Mouse (Mus musculus) Patski (cell line): ENCODE results near the gene Shisa5. TPM values are rescaled to one million over a fixed set of nuclear protein-coding genes. Genes with fewer than 3 reads are reported as not detected.

Experiments
- ATAC-seq: fragments of 100-300 bp; one replicate; pipeline ENCODE4 v1.8.0; 2021
- CTCF ChIA-PET: fragments of 350-600 bp; sonication (Branson Sonifier 250); formaldehyde crosslinking; loops from one replicate; lab custom pipeline; 2022; ENCODE audit warnings: inconsistent platforms; lab: Charles Lee
- POLR2A ChIA-PET: fragments of 350-600 bp; sonication (Branson Sonifier 250); formaldehyde crosslinking; loops from one replicate; lab custom pipeline; 2022; ENCODE audit warnings: antibody characterized with exemption, inconsistent platforms; lab: Charles Lee
- DNase-seq: peaks from one replicate; pipeline ENCODE4 v3.0.0-alpha.2; 2011; ENCODE audit warnings: low read depth, low spot score
- H3K27me3 ChIP-seq: fragments of 371-371 bp; one replicate; pipeline ENCODE4 v1.5.1; 2021
- CTCF ChIP-seq: fragments of 100-300 bp; IDR thresholded peaks from one replicate; pipeline ENCODE4 v1.5.1; 2021
- in situ Hi-C: fragments of 300-500 bp; cut with MboI; formaldehyde crosslinking; loops from 3 replicates; pipeline ENCODE4 v1.11.1; 2018; ENCODE audit warnings: low pct_unique_long_range_greater_than_20kb, mixed read lengths
- polyA plus RNA-seq: library from polyadenylated mRNA; unstranded; gene quantifications from one replicate; pipeline ENCODE4 v1.2.3, GENCODE M21; 2021

The Shisa5 gene
- polyA plus RNA-seq, 1 experiment from 2014 or later = 86.9 TPM

GRCm38 (mm10) chr9:109097831-109098230 lies 59.5 kb downstream of the Shisa5 start:
- ChIA-PET CTCF (interaction anchor here (1.1 kb wide), 1 partner anchor 9 kb away, joined by 3 read pairs; no protein-coding TSS in a partner anchor), POLR2A (no interaction called here)
- in situ Hi-C loops = no loop called here
- peaks cover 46% of the 10 kb centered on the region for H3K27me3 ChIP-seq
- no peak for ATAC-seq
- no peak for TF ChIP-seq CTCF
- no peak for DNase-seq

- peaks cover 51% of the 10 kb centered on the region for H3K27me3 ChIP-seq
- ChIA-PET POLR2A (no interaction called here), CTCF (no interaction called here)
- no peak for DNase-seq
- in situ Hi-C loops = no loop called here
- ATAC-seq = no peak
- TF ChIP-seq CTCF = no peak
Observed at GRCm38 (mm10) chr9:109098366-109098765, 60.0 kb downstream of the Shisa5 start.

GRCm38 (mm10) chr9:109098969-109099368 lies 60.6 kb downstream of the Shisa5 start:
- ChIA-PET CTCF (no interaction called here), POLR2A (no interaction called here)
- in situ Hi-C loops = no loop called here
- no peak for TF ChIP-seq CTCF
- peaks cover 57% of the 10 kb centered on the region for H3K27me3 ChIP-seq
- ATAC-seq (no peak), DNase-seq (no peak)

GRCm38 (mm10) chr9:109100307-109100928 lies 62.1 kb downstream of the Shisa5 start:
- H3K27me3 ChIP-seq = peaks cover 71% of the 10 kb centered on the region
- ChIA-PET CTCF (interaction anchor here (1.6 kb wide), 1 partner anchor 22 kb away, joined by 5 read pairs; no protein-coding TSS in a partner anchor), POLR2A (no interaction called here)
- ATAC-seq (no peak), DNase-seq (no peak)
- TF ChIP-seq CTCF = no peak
- in situ Hi-C loops = no loop called here

- DNase-seq (no peak), ATAC-seq (no peak)
- no peak for TF ChIP-seq CTCF
- in situ Hi-C loops = no loop called here
- POLR2A ChIA-PET = no interaction called here
- CTCF ChIA-PET = no interaction called here
- peaks cover 67% of the 10 kb centered on the region for H3K27me3 ChIP-seq
Observed at GRCm38 (mm10) chr9:109101933-109102445, 63.6 kb downstream of the Shisa5 start.

- POLR2A ChIA-PET = no interaction called here
- in situ Hi-C loops = no loop called here
- DNase-seq = no peak
- CTCF ChIA-PET = no interaction called here
- H3K27me3 ChIP-seq = peaks cover 67% of the 10 kb centered on the region
- TF ChIP-seq CTCF = no peak
- no peak for ATAC-seq
Observed at GRCm38 (mm10) chr9:109102541-109102940, 64.2 kb downstream of the Shisa5 start.

GRCm38 (mm10) chr9:109103250-109103649 lies 64.9 kb downstream of the Shisa5 start:
- CTCF ChIA-PET = no interaction called here
- POLR2A ChIA-PET = no interaction called here

GRCm38 (mm10) chr9:109104083-109104482 lies 65.7 kb downstream of the Shisa5 start:
- POLR2A ChIA-PET = no interaction called here
- ATAC-seq = no peak
- TF ChIP-seq CTCF = no peak
- peaks cover 64% of the 10 kb centered on the region for H3K27me3 ChIP-seq
- CTCF ChIA-PET = no interaction called here
- in situ Hi-C loops = no loop called here
- DNase-seq = no peak

More at GRCm38 (mm10) chr9:109103250-109103649, 64.9 kb downstream of the Shisa5 start:
- DNase-seq (no peak), ATAC-seq (no peak)
- in situ Hi-C loops = no loop called here
- peaks cover 67% of the 10 kb centered on the region for H3K27me3 ChIP-seq
- TF ChIP-seq CTCF = no peak

GRCm38 (mm10) chr9:109105011-109105410 lies 66.6 kb downstream of the Shisa5 start:
- peaks cover 57% of the 10 kb centered on the region for H3K27me3 ChIP-seq
- in situ Hi-C loops = no loop called here
- ChIA-PET POLR2A (interaction anchor here (0.9 kb wide), 1 partner anchor 20 kb away, joined by 3 read pairs; no protein-coding TSS in a partner anchor), CTCF (no interaction called here)
- DNase-seq (no peak), ATAC-seq (no peak)
- no peak for TF ChIP-seq CTCF

GRCm38 (mm10) chr9:109105648-109106047 lies 67.3 kb downstream of the Shisa5 start:
- peaks cover 56% of the 10 kb centered on the region for H3K27me3 ChIP-seq
- DNase-seq (no peak), ATAC-seq (no peak)
- no peak for TF ChIP-seq CTCF
- in situ Hi-C loops = no loop called here
- ChIA-PET POLR2A (interaction anchor here (0.9 kb wide), 1 partner anchor 20 kb away, joined by 3 read pairs; no protein-coding TSS in a partner anchor), CTCF (no interaction called here)

- no peak for TF ChIP-seq CTCF
- DNase-seq (peak; percentile 81), ATAC-seq (peak; percentile 79)
- POLR2A ChIA-PET = interaction anchor here (0.6 kb wide), 1 partner anchor 321 kb away, joined by 3 read pairs; no protein-coding TSS in a partner anchor
- peaks cover 64% of the 10 kb centered on the region for H3K27me3 ChIP-seq
- in situ Hi-C loops = no loop called here
- CTCF ChIA-PET = interaction anchor here (0.8 kb wide), 1 partner anchor 20 kb away, joined by 3 read pairs; no protein-coding TSS in a partner anchor
Observed at GRCm38 (mm10) chr9:109107341-109107740, 69.0 kb downstream of the Shisa5 start.

Other genes with a start within 250 kb of the Shisa5 start
- 15.9 TPM for gene Nckipsd, start 230.2 kb upstream of the Shisa5 start, polyA plus RNA-seq
- 0.06 TPM for gene Celsr3, start 212.2 kb upstream of the Shisa5 start, polyA plus RNA-seq
- 7.8 TPM for gene Slc26a6, start 185.3 kb upstream of the Shisa5 start, polyA plus RNA-seq
- gene Tmem89, start 123.9 kb upstream of the Shisa5 start, polyA plus RNA-seq = not detected
- gene Uqcrc1, start 101.9 kb upstream of the Shisa5 start, polyA plus RNA-seq = 440 TPM
- gene Col7a1, start 85.0 kb upstream of the Shisa5 start, polyA plus RNA-seq = 9.1 TPM
- gene Ucn2, start 52.6 kb upstream of the Shisa5 start, polyA plus RNA-seq = 0.18 TPM
- gene Pfkfb4, start 46.8 kb upstream of the Shisa5 start, polyA plus RNA-seq = 7.2 TPM
- 18.1 TPM for gene Trex1, start 21.2 kb downstream of the Shisa5 start, polyA plus RNA-seq
- 10.3 TPM for gene Atrip, start 35.6 kb downstream of the Shisa5 start, polyA plus RNA-seq
- gene Ccdc51, start 43.9 kb downstream of the Shisa5 start, polyA plus RNA-seq = 8.4 TPM
- 188 TPM for gene Tma7, start 44.0 kb downstream of the Shisa5 start, polyA plus RNA-seq
- 0.40 TPM for gene Plxnb1, start 56.8 kb downstream of the Shisa5 start, polyA plus RNA-seq
- not detected for gene Fbxw21, start 123.5 kb downstream of the Shisa5 start, polyA plus RNA-seq
- not detected for gene Fbxw13, start 157.4 kb downstream of the Shisa5 start, polyA plus RNA-seq
- not detected for gene Fbxw20, start 196.2 kb downstream of the Shisa5 start, polyA plus RNA-seq
- not detected for gene Fbxw14, start 249.1 kb downstream of the Shisa5 start, polyA plus RNA-seq